Mouse (Mus musculus) liver, postnatal 0 days (tissue): ENCODE results near the gene Gm20388. TPM values are rescaled to one million over a fixed set of nuclear protein-coding genes. Genes with fewer than 3 reads are reported as not detected.

ENCODE experiments used
- ATAC-seq: fragments of 200-750 bp; cut with Nextera tagmentation; 2 replicates; pipeline ENCODE4 v1.8.0; 2017; ENCODE audit warnings: mild to moderate bottlenecking, moderate library complexity
- DNase-seq: peaks from one replicate; pipeline ENCODE4 v3.0.0-alpha.2; 2016
- H3K27ac ChIP-seq: fragments of 300-500 bp; sonication (generic); 2 replicates; pipeline ENCODE4 v1.5.1; 2014; ENCODE audit warnings: antibody characterized with exemption, moderate library complexity, mild to moderate bottlenecking, low read depth
- H3K27me3 ChIP-seq: fragments of 300-500 bp; sonication (generic); 2 replicates; pipeline ENCODE4 v1.6.1; 2014; ENCODE audit warnings: low read length, control low read depth, mixed read lengths; ENCODE audit not compliant: insufficient read depth
- H3K36me3 ChIP-seq: fragments of 300-500 bp; sonication (generic); replicated peaks from 2 replicates; pipeline ENCODE4 v1.6.1; 2014; ENCODE audit warnings: mild to moderate bottlenecking, control low read depth, low read length, moderate library complexity, mixed read lengths; ENCODE audit not compliant: insufficient read depth
- H3K4me1 ChIP-seq: fragments of 300-500 bp; sonication (generic); 2 replicates; pipeline ENCODE4 v1.6.1; 2014; ENCODE audit warnings: antibody characterized with exemption, mild to moderate bottlenecking, control low read depth; ENCODE audit not compliant: insufficient read depth
- H3K4me2 ChIP-seq: fragments of 300-500 bp; sonication (generic); 2 replicates; pipeline ENCODE4 v1.6.1; 2014; ENCODE audit warnings: low read depth, mild to moderate bottlenecking, low read length, moderate library complexity, mixed read lengths
- H3K4me3 ChIP-seq: fragments of 300-500 bp; sonication (generic); 2 replicates; pipeline ENCODE4 v1.5.1; 2014; ENCODE audit warnings: low read depth, low read length
- H3K9ac ChIP-seq: fragments of 300-500 bp; sonication (generic); replicated peaks from 2 replicates; pipeline ENCODE4 v1.6.1; 2014; ENCODE audit warnings: mild to moderate bottlenecking, moderate library complexity
- H3K9me3 ChIP-seq: fragments of 300-500 bp; sonication (generic); 2 replicates; pipeline ENCODE4 v1.6.1; 2016; ENCODE audit warnings: mild to moderate bottlenecking, control low read depth, low read length, mixed read lengths
- CTCF ChIP-seq: sonication (generic); IDR thresholded peaks from 2 replicates; pipeline ENCODE4 v1.5.1; 2016; ENCODE audit warnings: antibody characterized with exemption, low read depth
- EP300 ChIP-seq: IDR thresholded peaks from 2 replicates; pipeline ENCODE4 v1.6.1; 2016; ENCODE audit warnings: antibody characterized with exemption, low read depth, mild to moderate bottlenecking
- WGBS: fragments of 180-500 bp; shearing (Covaris S2); extraction: QIAGEN DNeasy Blood & Tissue Kit; methylation state at CpG from one replicate; pipeline ENCODE4 v1.1.7; 2014; ENCODE audit not compliant: insufficient replicate concordance; 5-methylcytosine and 5-hydroxymethylcytosine counted together
- polyA plus RNA-seq: library from polyadenylated mRNA; unstranded; fragments of >200 nt; fragmentation: Nextera tagmentation; extraction: Ambion mirVana; gene quantifications from 2 replicates; pipeline ENCODE4 v1.2.1, GENCODE M21; 2015

Gene Gm20388
- polyA plus RNA-seq, 1 experiment from 2014 or later: not detected

DNA sequence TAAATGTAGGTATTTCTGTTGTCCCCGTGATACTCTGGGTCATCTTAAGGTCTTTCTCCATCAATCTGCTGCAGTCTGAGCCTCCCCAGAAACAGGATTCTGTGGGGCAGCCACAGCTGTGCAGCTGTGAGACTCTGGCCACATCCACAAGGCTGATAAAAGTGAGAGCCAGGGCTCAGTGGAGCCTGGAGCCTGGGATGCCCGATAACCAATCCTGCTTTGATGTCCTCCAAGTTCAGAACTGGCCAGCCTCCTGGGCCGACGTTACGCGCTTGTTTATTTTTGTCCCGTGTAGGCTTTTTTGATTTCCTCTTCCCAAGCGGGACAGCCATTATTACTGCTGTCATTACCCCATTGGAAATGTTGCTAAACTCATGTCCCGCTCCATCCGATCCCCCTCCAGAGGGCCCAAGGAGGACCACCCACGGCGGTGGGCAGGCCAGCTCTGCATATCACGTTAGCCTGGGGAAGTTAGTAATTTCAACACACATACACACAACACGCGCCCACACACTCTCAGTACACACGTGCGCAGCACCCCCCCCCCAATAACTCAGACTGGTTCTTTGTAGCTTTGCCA is 988.3 kb downstream of the Gm20388 start:
- no peaks in the 10 kb centered on the region for H3K4me1 ChIP-seq
- no peak overlapping the region for H3K4me2 ChIP-seq
- H3K27me3 ChIP-seq: peaks cover 22% of the 10 kb centered on the region
- TF ChIP-seq CTCF: no peak
- no peak for TF ChIP-seq EP300
- DNase-seq (no peak), ATAC-seq (no peak)
- no peaks in the 10 kb centered on the region for H3K36me3 ChIP-seq
- H3K9ac ChIP-seq: no peak overlapping the region
- 0 out of 2 replicates have a peak, but pooled peaks cover 2% of the 10 kb centered on the region for H3K9me3 ChIP-seq
- no peak overlapping the region for H3K27ac ChIP-seq
- H3K4me3 ChIP-seq: no peak overlapping the region
- 47% methylated on average over 17 of the region's 17 CpGs for WGBS

DNA sequence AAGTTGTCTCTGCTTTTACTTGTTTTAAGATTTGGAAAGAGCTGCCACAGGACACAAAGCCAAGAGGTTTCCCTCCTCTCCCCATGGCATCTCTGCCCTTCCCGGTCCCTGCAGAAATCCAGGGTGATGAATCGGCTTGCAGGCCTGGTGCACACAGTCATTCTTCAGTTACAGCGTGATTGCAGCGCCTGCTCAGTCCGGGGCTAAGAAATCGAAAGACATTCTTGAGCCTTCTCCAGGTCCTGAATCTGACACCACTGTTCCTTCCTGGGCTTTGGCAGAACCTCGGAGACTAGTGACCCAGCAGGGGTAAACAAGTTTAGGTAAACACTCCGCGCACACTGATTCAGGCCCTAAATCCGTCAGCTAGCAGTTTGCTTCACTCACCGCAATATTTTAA is 991.7 kb downstream of the Gm20388 start:
- Histone ChIP-seq H3K27ac (no peak overlapping the region), H3K4me2 (no peak overlapping the region), H3K9ac (no peak overlapping the region), H3K4me1 (no peaks in the 10 kb centered on the region), H3K4me3 (no peak overlapping the region), H3K36me3 (no peaks in the 10 kb centered on the region), H3K27me3 (0 out of 2 replicates have a peak, but pooled peaks cover 3% of the 10 kb centered on the region), H3K9me3 (0 out of 2 replicates have a peak, but pooled peaks cover 2% of the 10 kb centered on the region)
- TF ChIP-seq CTCF: no peak
- TF ChIP-seq EP300: no peak
- ATAC-seq (no peak), DNase-seq (no peak)
- whole genome bisulfite sequencing: 44% methylated on average over 11 of the region's 11 CpGs

DNA sequence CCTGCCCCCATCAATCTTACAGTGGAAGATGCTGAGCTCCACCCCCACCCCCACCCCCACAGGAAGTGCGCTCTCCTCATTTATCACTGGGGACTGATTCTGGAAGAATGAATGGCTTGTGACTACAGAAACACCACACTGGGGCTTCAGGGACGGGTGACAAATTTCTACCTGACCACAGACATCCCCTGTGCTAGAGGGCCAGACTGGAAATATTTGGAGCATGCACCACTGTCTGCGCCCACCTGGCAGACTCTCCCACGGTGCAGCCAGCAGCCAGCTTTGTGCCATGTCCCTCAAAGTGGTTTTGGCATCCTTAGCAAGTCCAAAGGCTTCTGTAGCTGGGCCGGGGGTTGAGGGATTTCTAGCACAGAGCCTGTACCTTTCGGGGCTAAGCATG is 997.0 kb downstream of the Gm20388 start:
- TF ChIP-seq CTCF: no peak
- no peak for TF ChIP-seq EP300
- H3K36me3 ChIP-seq: no peaks in the 10 kb centered on the region
- ATAC-seq (no peak), DNase-seq (no peak)
- H3K9me3 ChIP-seq: no peaks in the 10 kb centered on the region
- no peak overlapping the region for H3K27ac ChIP-seq
- WGBS: 49% methylated on average over 6 of the region's 6 CpGs
- no peaks in the 10 kb centered on the region for H3K4me1 ChIP-seq
- no peak overlapping the region for H3K9ac ChIP-seq
- no peak overlapping the region for H3K4me2 ChIP-seq
- no peak overlapping the region for H3K4me3 ChIP-seq
- H3K27me3 ChIP-seq: no peaks in the 10 kb centered on the region

DNA sequence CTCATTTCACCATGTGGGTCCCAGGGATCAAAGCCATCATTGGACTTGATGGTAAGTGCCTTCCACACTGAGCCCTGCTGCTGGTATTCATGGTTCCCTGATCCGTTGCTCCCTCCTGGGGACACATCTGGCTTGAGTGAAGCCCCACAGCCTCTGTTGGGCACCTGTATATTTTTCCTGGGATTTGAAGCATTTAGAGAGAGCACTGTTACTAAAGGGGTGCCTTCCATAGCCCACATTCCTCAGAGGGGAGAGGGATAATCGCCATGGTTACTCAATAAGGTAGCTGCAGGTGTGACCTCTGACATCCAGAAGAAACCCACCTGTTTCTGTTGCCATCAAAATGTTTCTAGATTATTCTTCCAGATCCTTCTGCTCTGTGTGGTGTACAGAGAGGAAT is 1000.3 kb downstream of the Gm20388 start:
- Histone ChIP-seq H3K27ac (no peak overlapping the region), H3K9me3 (no peaks in the 10 kb centered on the region), H3K4me1 (no peaks in the 10 kb centered on the region), H3K9ac (no peak overlapping the region), H3K4me2 (no peak overlapping the region), H3K36me3 (no peaks in the 10 kb centered on the region), H3K4me3 (no peak overlapping the region), H3K27me3 (no peaks in the 10 kb centered on the region)
- ATAC-seq (no peak), DNase-seq (no peak)
- TF ChIP-seq EP300: no peak
- no peak for TF ChIP-seq CTCF
- 68% methylated on average over 2 of the region's 2 CpGs for WGBS

DNA sequence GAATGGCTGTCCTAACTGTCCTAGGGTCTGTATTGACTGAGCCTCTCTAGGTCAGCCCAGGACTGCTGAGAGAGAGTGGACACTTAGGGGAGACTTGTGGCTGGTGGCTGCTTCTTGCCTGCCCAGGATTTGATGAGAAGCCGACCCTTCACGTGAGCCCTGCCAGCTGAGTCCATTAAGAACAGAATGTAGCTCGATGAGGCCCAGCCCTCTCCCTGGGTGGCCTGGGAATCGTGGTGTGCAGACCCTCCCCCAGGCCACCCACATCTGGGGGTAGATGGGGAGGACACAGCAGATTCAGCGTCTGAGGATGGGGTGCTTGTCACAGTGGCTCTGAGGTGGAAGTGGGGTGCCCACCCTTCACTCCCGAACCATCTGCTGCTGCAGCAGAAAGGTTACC is 1001.8 kb downstream of the Gm20388 start:
- no peak overlapping the region for H3K4me3 ChIP-seq
- no peaks in the 10 kb centered on the region for H3K4me1 ChIP-seq
- TF ChIP-seq CTCF (no peak), EP300 (no peak)
- H3K4me2 ChIP-seq: no peak overlapping the region
- H3K9ac ChIP-seq: no peak overlapping the region
- H3K27ac ChIP-seq: no peak overlapping the region
- H3K27me3 ChIP-seq: no peaks in the 10 kb centered on the region
- WGBS: 48% methylated on average over 6 of the region's 6 CpGs
- no peaks in the 10 kb centered on the region for H3K36me3 ChIP-seq
- no peaks in the 10 kb centered on the region for H3K9me3 ChIP-seq
- ATAC-seq (no peak), DNase-seq (no peak)

DNA sequence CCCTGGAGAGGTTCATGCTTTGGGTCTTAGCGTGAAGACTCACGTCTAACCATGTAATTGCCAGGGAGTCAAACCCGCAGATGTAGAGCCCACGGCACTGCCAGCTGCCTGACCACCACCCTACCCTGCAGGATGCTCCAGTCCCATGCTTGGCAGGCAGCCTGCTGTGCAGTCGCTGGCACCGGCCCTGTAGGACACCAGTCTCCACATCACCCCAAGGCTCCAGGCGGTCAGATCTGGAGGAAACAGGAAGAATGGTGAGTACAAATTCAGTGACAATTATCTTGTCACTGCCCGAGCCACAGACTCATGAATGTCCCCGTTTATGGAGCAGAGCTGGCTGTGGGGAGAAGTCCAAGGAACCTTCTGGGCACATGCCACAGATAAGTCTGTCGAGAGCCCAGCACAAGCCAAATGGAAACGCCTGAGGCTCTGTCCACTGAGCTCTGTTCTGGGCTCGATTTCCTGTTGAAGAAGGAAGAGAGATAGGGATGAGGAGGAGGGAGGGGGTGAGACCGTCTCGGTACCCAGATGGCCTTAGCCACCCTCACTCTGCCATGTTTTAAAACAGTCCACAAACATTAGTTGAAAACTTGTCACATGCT is 1006.3 kb downstream of the Gm20388 start:
- ATAC-seq: no peak

More for the DNA sequence above, 1006.3 kb downstream of the Gm20388 start:
- peaks cover 2% of the 10 kb centered on the region; the same call in 1 of the 2 replicates for H3K4me1 ChIP-seq
- H3K4me2 ChIP-seq: no peak overlapping the region
- no peaks in the 10 kb centered on the region for H3K9me3 ChIP-seq
- 47% methylated on average over 14 of the region's 14 CpGs for WGBS
- DNase-seq: no peak
- no peak for TF ChIP-seq EP300
- no peak for TF ChIP-seq CTCF
- H3K9ac ChIP-seq: no peak overlapping the region
- no peak overlapping the region for H3K4me3 ChIP-seq
- no peak overlapping the region for H3K27ac ChIP-seq
- no peaks in the 10 kb centered on the region for H3K36me3 ChIP-seq
- no peaks in the 10 kb centered on the region for H3K27me3 ChIP-seq
